Mouse (Mus musculus): ENCODE results near the gene Ankrd13c. TPM values are rescaled to one million over a fixed set of nuclear protein-coding genes. Genes with fewer than 3 reads are reported as not detected.
A peak's percentile ranks its signal among the peaks of the same experiment; 100 is the strongest.
"Not testable (repeated sequence)": the region's sequence is repeated elsewhere in the genome, so short reads cannot be mapped to it uniquely, and the experiment has no call there.

Gene Ankrd13c
- polyA plus RNA-seq, 1 experiment from 2014 or later = 25.2 TPM

- no peak overlapping the region for H3K27ac ChIP-seq (ENCODE audit: low read depth, low read length)
- peaks cover 2% of the 10 kb centered on the region; the same call in 1 of the 2 replicates for H3K4me1 ChIP-seq (ENCODE audit: control insufficient read depth, insufficient read depth, low read depth, low read length)
- no peak overlapping the region for H3K4me3 ChIP-seq (ENCODE audit: low read length)
- H3K36me3 ChIP-seq (ENCODE audit: control insufficient read depth, insufficient read depth, low read length) = no peaks in the 10 kb centered on the region
- 94% methylated on average over 3 of the region's 3 CpGs for WGBS
- H3K9ac ChIP-seq (ENCODE audit: low read depth, low read length) = no peak overlapping the region
- no peaks in the 10 kb centered on the region for H3K27me3 ChIP-seq (replicated peaks; ENCODE audit: control insufficient read depth, insufficient read depth, low read length)
- ATAC-seq = no peak
- H3K9me3 ChIP-seq (ENCODE audit: control insufficient read depth, low read length) = no peaks in the 10 kb centered on the region
- no peak overlapping the region for H3K4me2 ChIP-seq (ENCODE audit: low read length)
These were observed 23.7 kb upstream of the Ankrd13c start for GRCm38 (mm10) chr3:157923268-157923835.

DNA sequence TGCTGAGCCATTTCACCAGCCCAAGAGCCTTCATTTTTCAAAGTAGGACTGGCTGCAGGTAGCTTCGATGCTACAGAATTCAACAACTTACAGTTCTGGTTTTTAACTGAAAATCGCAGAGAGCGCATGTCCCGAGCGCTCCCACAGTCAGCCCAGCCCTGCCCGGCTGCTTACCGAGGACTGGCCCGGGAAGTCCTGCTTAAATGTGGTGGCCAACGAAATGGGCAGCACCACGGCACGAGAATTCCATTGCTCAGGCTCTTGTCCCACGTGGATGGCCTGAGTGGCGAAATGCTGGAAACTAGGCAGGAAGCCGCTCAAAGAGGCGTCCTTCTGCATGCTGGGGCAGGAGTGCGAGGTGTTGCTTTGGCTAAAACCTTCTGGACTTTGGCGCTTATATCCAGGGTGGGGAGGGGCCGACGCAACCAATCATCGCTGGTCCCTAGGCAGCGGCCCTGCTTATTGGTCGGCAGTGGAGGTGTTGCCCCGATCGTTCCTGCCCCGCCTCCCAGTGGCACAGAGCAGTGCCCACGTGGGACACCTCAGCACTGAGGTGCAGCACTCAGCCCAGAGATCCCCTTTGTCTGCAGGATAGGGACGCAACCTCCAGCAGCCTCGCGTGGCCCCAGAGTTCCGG lies 22.2 kb upstream of the Ankrd13c start, which contains the start of gene Cth:
Gene Cth (minus strand): TSS at position 386 of the 637 bp plus-strand sequence.
- H3K9ac ChIP-seq (ENCODE audit: low read depth, low read length) = peak within 1 kb of the TSS; percentile 64
- peak within 1 kb of the TSS; percentile 58 for H3K4me3 ChIP-seq (ENCODE audit: low read length)
- peaks cover 2% of the 10 kb centered on the region; the same call in 1 of the 2 replicates for H3K4me1 ChIP-seq (ENCODE audit: control insufficient read depth, insufficient read depth, low read depth, low read length)
- whole genome bisulfite sequencing = under 1% methylated on average over 30 of the region's 30 CpGs
- H3K36me3 ChIP-seq (ENCODE audit: control insufficient read depth, insufficient read depth, low read length) = no peaks in the 10 kb centered on the region
- no peak within 1 kb of the TSS for H3K27ac ChIP-seq (ENCODE audit: low read depth, low read length)
- no peaks in the 10 kb centered on the region for H3K27me3 ChIP-seq (replicated peaks; ENCODE audit: control insufficient read depth, insufficient read depth, low read length)
- ATAC-seq = peak; percentile 100
- H3K9me3 ChIP-seq (ENCODE audit: control insufficient read depth, low read length) = no peaks in the 10 kb centered on the region
- H3K4me2 ChIP-seq (ENCODE audit: low read length) = peak within 1 kb of the TSS; percentile 98

GRCm38 (mm10) chr3:157925706-157926510 lies 21.1 kb upstream of the Ankrd13c start:
- no peak overlapping the region for H3K9ac ChIP-seq (ENCODE audit: low read depth, low read length)
- H3K4me3 ChIP-seq (ENCODE audit: low read length) = no peak overlapping the region
- no peak overlapping the region for H3K27ac ChIP-seq (ENCODE audit: low read depth, low read length)
- H3K27me3 ChIP-seq (replicated peaks; ENCODE audit: control insufficient read depth, insufficient read depth, low read length) = no peaks in the 10 kb centered on the region
- no peak for ATAC-seq
- WGBS = 89% methylated on average over 14 of the region's 14 CpGs
- peaks cover 2% of the 10 kb centered on the region; the same call in 1 of the 2 replicates for H3K4me1 ChIP-seq (ENCODE audit: control insufficient read depth, insufficient read depth, low read depth, low read length)
- no peaks in the 10 kb centered on the region for H3K36me3 ChIP-seq (ENCODE audit: control insufficient read depth, insufficient read depth, low read length)
- H3K9me3 ChIP-seq (ENCODE audit: control insufficient read depth, low read length) = no peaks in the 10 kb centered on the region
- H3K4me2 ChIP-seq (ENCODE audit: low read length) = no peak overlapping the region

GRCm38 (mm10) chr3:157926761-157927160 lies 20.3 kb upstream of the Ankrd13c start:
- Histone ChIP-seq H3K4me3 (ENCODE audit: low read length) (no peak overlapping the region), H3K9me3 (ENCODE audit: control insufficient read depth, low read length) (no peaks in the 10 kb centered on the region), H3K36me3 (ENCODE audit: control insufficient read depth, insufficient read depth, low read length) (no peaks in the 10 kb centered on the region), H3K27ac (ENCODE audit: low read depth, low read length) (no peak overlapping the region), H3K27me3 (replicated peaks; ENCODE audit: control insufficient read depth, insufficient read depth, low read length) (no peaks in the 10 kb centered on the region), H3K9ac (ENCODE audit: low read depth, low read length) (no peak overlapping the region), H3K4me2 (ENCODE audit: low read length) (no peak overlapping the region), H3K4me1 (ENCODE audit: control insufficient read depth, insufficient read depth, low read depth, low read length) (peaks cover 2% of the 10 kb centered on the region; the same call in 1 of the 2 replicates)
- 59% methylated on average over 2 of the region's 2 CpGs for WGBS
- no peak for ATAC-seq

- 88% methylated on average over 2 of the region's 2 CpGs for WGBS
- Histone ChIP-seq H3K4me2 (ENCODE audit: low read length) (no peak overlapping the region), H3K9me3 (ENCODE audit: control insufficient read depth, low read length) (no peaks in the 10 kb centered on the region), H3K27ac (ENCODE audit: low read depth, low read length) (no peak overlapping the region), H3K9ac (ENCODE audit: low read depth, low read length) (no peak overlapping the region), H3K4me3 (ENCODE audit: low read length) (no peak overlapping the region), H3K4me1 (ENCODE audit: control insufficient read depth, insufficient read depth, low read depth, low read length) (peaks cover 2% of the 10 kb centered on the region; the same call in 1 of the 2 replicates), H3K27me3 (replicated peaks; ENCODE audit: control insufficient read depth, insufficient read depth, low read length) (no peaks in the 10 kb centered on the region), H3K36me3 (ENCODE audit: control insufficient read depth, insufficient read depth, low read length) (no peaks in the 10 kb centered on the region)
- no peak for ATAC-seq
These were observed 18.3 kb upstream of the Ankrd13c start for GRCm38 (mm10) chr3:157928731-157929130.

DNA sequence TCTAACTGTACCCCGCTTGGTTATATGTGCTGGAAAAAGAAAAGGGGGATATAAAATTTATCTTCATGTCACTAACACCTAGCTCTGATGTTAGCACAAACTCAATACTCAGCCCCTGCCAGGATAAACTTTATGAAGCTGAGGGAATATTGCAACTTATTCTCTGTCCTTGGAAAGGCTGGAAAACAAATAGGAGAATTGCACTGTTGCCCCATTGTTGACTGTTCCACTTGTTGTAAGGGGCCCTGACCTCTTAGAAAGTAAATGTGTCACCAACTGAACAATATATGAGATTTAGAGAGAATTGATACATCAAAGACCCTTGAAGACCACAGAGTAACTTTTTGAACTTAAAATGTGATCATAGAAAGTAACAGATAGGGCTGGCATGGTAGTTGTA lies 17.6 kb upstream of the Ankrd13c start:
- H3K27ac ChIP-seq (ENCODE audit: low read depth, low read length) = no peak overlapping the region
- no peaks in the 10 kb centered on the region for H3K36me3 ChIP-seq (ENCODE audit: control insufficient read depth, insufficient read depth, low read length)
- no peak overlapping the region for H3K4me2 ChIP-seq (ENCODE audit: low read length)
- peaks cover 2% of the 10 kb centered on the region; the same call in 1 of the 2 replicates for H3K4me1 ChIP-seq (ENCODE audit: control insufficient read depth, insufficient read depth, low read depth, low read length)
- 88% methylated on average over 1 of the region's 1 CpGs for WGBS
- no peak overlapping the region for H3K4me3 ChIP-seq (ENCODE audit: low read length)
- H3K9ac ChIP-seq (ENCODE audit: low read depth, low read length) = no peak overlapping the region
- H3K9me3 ChIP-seq (ENCODE audit: control insufficient read depth, low read length) = no peaks in the 10 kb centered on the region
- no peak for ATAC-seq
- H3K27me3 ChIP-seq (replicated peaks; ENCODE audit: control insufficient read depth, insufficient read depth, low read length) = no peaks in the 10 kb centered on the region

DNA sequence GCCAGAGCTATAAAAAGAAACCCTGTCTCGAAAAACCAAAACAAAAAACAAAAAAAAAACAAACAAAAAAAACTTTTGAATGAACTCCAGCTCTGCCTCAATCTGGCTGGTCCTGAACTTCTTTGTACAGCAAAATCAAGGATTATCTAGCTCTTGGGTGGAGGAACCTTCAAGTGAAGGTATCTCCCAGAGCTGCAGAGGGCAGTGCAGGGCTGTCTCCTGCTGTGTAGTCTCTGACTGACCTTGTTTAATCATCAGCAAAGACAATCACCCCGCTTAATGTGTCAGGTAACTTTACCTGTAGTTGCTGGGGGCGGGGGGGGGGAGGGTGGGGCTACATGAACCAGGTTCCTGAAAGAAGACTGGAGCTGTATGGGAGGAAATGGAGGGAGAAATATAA lies 15.4 kb upstream of the Ankrd13c start:
- 63% methylated on average over 3 of the region's 3 CpGs for WGBS
- no peak overlapping the region for H3K27ac ChIP-seq (ENCODE audit: low read depth, low read length)
- H3K9me3 ChIP-seq (ENCODE audit: control insufficient read depth, low read length) = no peaks in the 10 kb centered on the region
- H3K4me2 ChIP-seq (ENCODE audit: low read length) = no peak overlapping the region
- no peak overlapping the region for H3K4me3 ChIP-seq (ENCODE audit: low read length)
- no peak overlapping the region for H3K9ac ChIP-seq (ENCODE audit: low read depth, low read length)
- H3K27me3 ChIP-seq (replicated peaks; ENCODE audit: control insufficient read depth, insufficient read depth, low read length) = no peaks in the 10 kb centered on the region
- ATAC-seq = no peak
- H3K4me1 ChIP-seq (ENCODE audit: control insufficient read depth, insufficient read depth, low read depth, low read length) = no peaks in the 10 kb centered on the region
- H3K36me3 ChIP-seq (ENCODE audit: control insufficient read depth, insufficient read depth, low read length) = no peaks in the 10 kb centered on the region

DNA sequence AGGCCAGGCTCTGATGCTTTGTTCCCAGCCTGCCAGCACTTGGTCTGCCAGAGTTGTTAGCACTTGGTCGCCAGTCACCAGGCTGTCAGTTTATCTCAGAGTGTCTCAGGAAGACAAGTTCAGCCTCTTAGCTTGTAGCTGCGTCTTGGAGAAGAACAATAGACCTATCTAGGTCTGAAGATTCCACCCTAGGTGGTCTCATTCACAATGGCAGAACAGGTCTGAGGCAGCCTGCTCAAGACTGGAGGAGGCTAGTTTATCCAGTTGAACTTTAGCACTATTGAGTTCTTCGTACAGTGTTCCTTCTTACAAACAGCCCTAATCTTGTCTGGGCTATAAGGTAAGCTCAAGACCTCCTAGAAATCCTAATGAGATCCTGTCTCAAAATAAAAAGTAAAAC lies 15.0 kb upstream of the Ankrd13c start:
- Histone ChIP-seq H3K9me3 (ENCODE audit: control insufficient read depth, low read length) (no peaks in the 10 kb centered on the region), H3K4me1 (ENCODE audit: control insufficient read depth, insufficient read depth, low read depth, low read length) (no peaks in the 10 kb centered on the region), H3K27me3 (replicated peaks; ENCODE audit: control insufficient read depth, insufficient read depth, low read length) (no peaks in the 10 kb centered on the region), H3K9ac (ENCODE audit: low read depth, low read length) (no peak overlapping the region), H3K4me2 (ENCODE audit: low read length) (no peak overlapping the region), H3K27ac (ENCODE audit: low read depth, low read length) (no peak overlapping the region), H3K4me3 (ENCODE audit: low read length) (no peak overlapping the region), H3K36me3 (ENCODE audit: control insufficient read depth, insufficient read depth, low read length) (no peaks in the 10 kb centered on the region)
- WGBS = 53% methylated on average over 3 of the region's 3 CpGs
- no peak for ATAC-seq

- H3K9ac ChIP-seq (ENCODE audit: low read depth, low read length); H3K36me3 ChIP-seq (ENCODE audit: control insufficient read depth, insufficient read depth, low read length); H3K27ac ChIP-seq (ENCODE audit: low read depth, low read length); H3K4me3 ChIP-seq (ENCODE audit: low read length); H3K4me1 ChIP-seq (ENCODE audit: control insufficient read depth, insufficient read depth, low read depth, low read length); H3K27me3 ChIP-seq (replicated peaks; ENCODE audit: control insufficient read depth, insufficient read depth, low read length); ATAC-seq; H3K4me2 ChIP-seq (ENCODE audit: low read length); H3K9me3 ChIP-seq (ENCODE audit: control insufficient read depth, low read length): not testable (repeated sequence)
- WGBS = 72% methylated on average over 5 of the region's 6 CpGs
These were observed 13.8 kb upstream of the Ankrd13c start for GRCm38 (mm10) chr3:157933223-157933622.

Data from hindbrain, embryonic 16.5 days (tissue).